Mouse (Mus musculus) stomach, postnatal 0 days (tissue): ENCODE data around the gene Sphk2. TPM values are rescaled to one million over a fixed set of nuclear protein-coding genes. Genes with fewer than 3 reads are reported as not detected.

Experiments used
- ATAC-seq: fragments of 200-750 bp; cut with Nextera tagmentation; 2 replicates; pipeline ENCODE4 v1.8.0; 2017; ENCODE audit not compliant: low FRiP score, low TSS enrichment
- DNase-seq: peaks from one replicate; pipeline ENCODE4 v3.0.0-alpha.2; 2016; ENCODE audit warnings: low spot score
- H3K27ac ChIP-seq: fragments of 300-500 bp; sonication (generic); replicated peaks from 2 replicates; pipeline ENCODE4 v1.5.1; 2014; ENCODE audit warnings: mild to moderate bottlenecking, control low read depth
- H3K27me3 ChIP-seq: fragments of 300-500 bp; sonication (generic); 2 replicates; pipeline ENCODE4 v1.6.1; 2014; ENCODE audit warnings: low read length; ENCODE audit not compliant: control insufficient read depth, insufficient read depth
- H3K36me3 ChIP-seq: fragments of 300-500 bp; sonication (generic); 2 replicates; pipeline ENCODE4 v1.6.1; 2014; ENCODE audit warnings: low read length, mixed read lengths; ENCODE audit not compliant: control insufficient read depth, insufficient read depth
- H3K4me1 ChIP-seq: fragments of 300-500 bp; sonication (generic); replicated peaks from 2 replicates; pipeline ENCODE4 v1.6.1; 2014; ENCODE audit warnings: antibody characterized with exemption; ENCODE audit not compliant: control insufficient read depth, insufficient read depth
- H3K4me2 ChIP-seq: fragments of 300-500 bp; sonication (generic); replicated peaks from 2 replicates; pipeline ENCODE4 v1.6.1; 2014; ENCODE audit warnings: low read depth, mild to moderate bottlenecking, control low read depth, moderate library complexity
- H3K4me3 ChIP-seq: fragments of 300-500 bp; sonication (generic); 2 replicates; pipeline ENCODE4 v1.5.1; 2014; ENCODE audit warnings: low read depth, low read length, control low read depth
- H3K9ac ChIP-seq: fragments of 300-500 bp; sonication (generic); 2 replicates; pipeline ENCODE4 v1.6.1; 2014; ENCODE audit warnings: mild to moderate bottlenecking, low read length, control low read depth, mixed read lengths
- H3K9me3 ChIP-seq: fragments of 300-500 bp; sonication (generic); 2 replicates; pipeline ENCODE4 v1.6.1; 2016; ENCODE audit warnings: low read length; ENCODE audit not compliant: control insufficient read depth
- CTCF ChIP-seq: IDR thresholded peaks from 2 replicates; pipeline ENCODE4 v1.5.1; 2016; ENCODE audit warnings: antibody characterized with exemption, low read depth, mild to moderate bottlenecking, moderate library complexity
- EP300 ChIP-seq: optimal IDR thresholded peaks from 2 replicates; pipeline ENCODE3; 2016; ENCODE audit warnings: antibody characterized with exemption
- WGBS: fragments of 180-500 bp; shearing (Covaris S2); extraction: QIAGEN DNeasy Blood & Tissue Kit; methylation state at CpG from one replicate; pipeline ENCODE4 v1.1.7; 2014; 5-methylcytosine and 5-hydroxymethylcytosine counted together
- polyA plus RNA-seq: library from polyadenylated mRNA; unstranded; fragments of >200 nt; fragmentation: Nextera tagmentation; extraction: Ambion mirVana; gene quantifications from 2 replicates; pipeline ENCODE4 v1.2.1, GENCODE M21; 2015

The Sphk2 gene
- polyA plus RNA-seq, 1 experiment from 2014 or later, result 23.6 TPM

DNA sequence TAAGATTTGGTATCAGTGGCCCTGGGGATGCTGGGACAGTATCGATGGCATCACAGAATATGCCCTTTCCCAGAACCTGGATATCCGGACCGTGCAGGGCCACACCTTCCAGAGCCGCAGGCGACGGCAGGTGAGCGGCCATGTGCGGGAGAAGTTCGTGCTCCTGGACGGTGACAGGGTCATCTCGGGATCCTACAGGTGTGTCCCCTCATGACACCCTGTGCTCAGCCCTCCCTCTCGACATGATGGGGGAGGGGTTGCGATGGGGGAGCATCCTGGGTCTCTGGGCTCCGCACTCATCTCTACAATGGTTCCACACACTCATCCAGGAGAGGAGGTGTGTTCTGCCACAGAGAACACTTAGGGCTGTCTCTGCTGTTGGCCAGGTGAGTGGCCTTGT, 6.0 kb upstream of the Sphk2 start:
- WGBS, result 87% methylated on average over 14 of the region's 14 CpGs
- no peak for ATAC-seq
- no peak overlapping the region for H3K4me3 ChIP-seq
- H3K27ac ChIP-seq, result no peak overlapping the region
- TF ChIP-seq CTCF (no peak), EP300 (no peak)
- H3K27me3 ChIP-seq, result no peaks in the 10 kb centered on the region
- H3K9me3 ChIP-seq, result no peaks in the 10 kb centered on the region
- no peak overlapping the region for H3K4me2 ChIP-seq
- H3K36me3 ChIP-seq, result peaks cover 22% of the 10 kb centered on the region
- no peak for DNase-seq
- H3K4me1 ChIP-seq, result 0 out of 2 replicates have a peak, but pooled peaks cover 2% of the 10 kb centered on the region
- H3K9ac ChIP-seq, result no peak overlapping the region

DNA sequence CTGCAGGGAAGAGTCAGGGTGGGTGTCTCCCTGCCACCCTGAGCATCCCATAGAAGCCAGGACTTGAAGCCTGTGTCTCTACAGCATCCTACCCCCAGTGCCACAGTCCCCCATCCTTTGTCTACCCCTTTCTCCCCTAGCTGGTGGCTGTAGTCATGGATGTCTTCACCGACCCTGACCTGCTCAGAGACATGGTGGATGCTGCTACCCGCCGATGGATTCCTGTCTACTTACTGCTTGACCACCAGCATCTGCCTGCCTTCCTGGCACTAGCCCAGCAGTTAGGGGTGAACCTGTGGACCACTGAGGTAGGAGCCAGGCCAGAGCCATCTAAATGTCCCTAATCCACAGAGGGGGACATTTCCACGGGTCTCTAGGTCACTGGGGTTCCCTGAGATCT, 5.5 kb upstream of the Sphk2 start:
- Histone ChIP-seq H3K36me3 (peaks cover 22% of the 10 kb centered on the region), H3K9me3 (no peaks in the 10 kb centered on the region), H3K27ac (no peak overlapping the region), H3K4me1 (0 out of 2 replicates have a peak, but pooled peaks cover 2% of the 10 kb centered on the region), H3K9ac (no peak overlapping the region), H3K27me3 (no peaks in the 10 kb centered on the region), H3K4me3 (no peak overlapping the region), H3K4me2 (no peak overlapping the region)
- DNase-seq (no peak), ATAC-seq (no peak)
- no peak for TF ChIP-seq EP300
- TF ChIP-seq CTCF, result no peak
- 78% methylated on average over 4 of the region's 4 CpGs for WGBS

DNA sequence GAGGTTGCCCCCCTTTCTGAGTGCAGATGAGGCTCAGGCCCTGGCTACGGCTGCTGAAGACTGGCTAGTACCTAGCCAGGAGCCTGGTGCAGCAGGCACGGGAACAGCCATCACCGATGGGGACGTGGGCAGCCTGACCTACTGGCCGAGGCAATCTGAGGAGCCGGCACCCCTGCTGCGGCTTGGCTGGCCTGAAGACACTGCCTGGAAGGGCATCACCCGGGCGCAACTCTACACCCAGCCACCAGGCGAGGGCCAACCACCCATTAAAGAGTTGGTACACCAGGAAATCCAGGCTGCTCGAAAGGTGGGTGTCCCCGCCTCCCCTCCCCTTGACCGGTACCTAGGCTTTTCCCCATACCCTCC, 4.5 kb upstream of the Sphk2 start:
- TF ChIP-seq CTCF (no peak), EP300 (no peak)
- DNase-seq, result peak; percentile 50
- Histone ChIP-seq H3K27me3 (no peaks in the 10 kb centered on the region), H3K36me3 (peaks cover 22% of the 10 kb centered on the region), H3K9me3 (no peaks in the 10 kb centered on the region), H3K27ac (peak overlapping the region; percentile 67), H3K4me1 (0 out of 2 replicates have a peak, but pooled peaks cover 2% of the 10 kb centered on the region), H3K4me3 (peak overlapping the region; percentile 27; the same call in 1 of the 2 replicates), H3K9ac (peak overlapping the region; percentile 51; the same call in 1 of the 2 replicates), H3K4me2 (peak overlapping the region; percentile 35)
- WGBS, result 58% methylated on average over 11 of the region's 13 CpGs
- no peak for ATAC-seq

GRCm38 (mm10) chr7:45721642-45722347, 4.0 kb upstream of the Sphk2 start:
- TF ChIP-seq EP300, result no peak
- no peak for TF ChIP-seq CTCF
- Histone ChIP-seq H3K9ac (peak overlapping the region; percentile 59), H3K27ac (peak overlapping the region; percentile 78), H3K27me3 (no peaks in the 10 kb centered on the region), H3K4me1 (0 out of 2 replicates have a peak, but pooled peaks cover 2% of the 10 kb centered on the region), H3K4me3 (peak overlapping the region; percentile 27), H3K36me3 (peaks cover 22% of the 10 kb centered on the region), H3K9me3 (no peaks in the 10 kb centered on the region), H3K4me2 (peak overlapping the region; percentile 35)
- no peak for ATAC-seq
- 70% methylated on average over 13 of the region's 13 CpGs for WGBS
- peak; percentile 18 for DNase-seq

DNA sequence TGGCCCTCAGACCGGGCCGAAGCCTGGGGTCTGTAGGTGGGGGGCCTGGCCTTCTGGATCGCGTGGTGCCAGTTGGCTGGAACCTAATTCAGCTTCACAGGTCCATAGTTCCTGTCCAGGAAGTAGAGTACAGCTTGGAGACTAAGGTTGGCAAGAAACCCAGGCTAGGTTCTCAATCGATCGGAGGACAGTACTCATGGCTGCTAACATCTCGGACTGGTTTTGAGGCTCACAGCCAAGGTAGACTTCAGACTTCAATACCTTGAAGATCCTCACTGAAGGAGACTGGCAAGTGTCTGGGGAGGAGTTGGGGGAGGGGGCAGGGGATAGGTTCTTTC, 3.4 kb upstream of the Sphk2 start:
- Histone ChIP-seq H3K4me3 (peak overlapping the region; percentile 27), H3K27me3 (no peaks in the 10 kb centered on the region), H3K27ac (peak overlapping the region; percentile 78), H3K9ac (peak overlapping the region; percentile 59), H3K4me2 (peak overlapping the region; percentile 35), H3K4me1 (peaks cover 6% of the 10 kb centered on the region; the same call in 1 of the 2 replicates), H3K9me3 (no peaks in the 10 kb centered on the region), H3K36me3 (peaks cover 22% of the 10 kb centered on the region)
- ATAC-seq (no peak), DNase-seq (no peak)
- WGBS, result 48% methylated on average over 7 of the region's 7 CpGs
- TF ChIP-seq EP300 (no peak), CTCF (no peak)
